Mouse (Mus musculus) CH12.LX (cell line): ENCODE data around the gene Ptprk. TPM values are rescaled to one million over a fixed set of nuclear protein-coding genes. Genes with fewer than 3 reads are reported as not detected.

ENCODE experiments used
- DNase-seq: peaks from one replicate; pipeline ENCODE4 v3.0.0-alpha.2; 2013; ENCODE audit errors: extremely low read depth
- H3K27ac ChIP-seq: 2 replicates; pipeline ENCODE4 v1.5.1; 2012; ENCODE audit warnings: low read depth, mild to moderate bottlenecking, control low read depth, moderate library complexity; ENCODE audit not compliant: insufficient read depth
- H3K27me3 ChIP-seq: replicated peaks from 2 replicates; pipeline ENCODE3; 2012; ENCODE audit warnings: inconsistent platforms
- H3K36me3 ChIP-seq, 2 experiments: replicated peaks in 1 of 2; 2 replicates each; pipeline versions ENCODE3 to v1.6.1; 2012; ENCODE audit warnings: inconsistent platforms in 1 of 2, low read length in 1 of 2, mild to moderate bottlenecking in 1 of 2, mixed read lengths in 1 of 2, moderate library complexity in 1 of 2; ENCODE audit not compliant: control insufficient read depth in 1 of 2, insufficient read depth in 1 of 2
- H3K4me1 ChIP-seq, 2 experiments: 2 replicates each; pipeline ENCODE4 v1.6.1; 2012; ENCODE audit warnings: inconsistent platforms in 1 of 2, moderate library complexity in 1 of 2; ENCODE audit not compliant: insufficient read depth in 2 of 2, control insufficient read depth in 1 of 2
- H3K4me2 ChIP-seq: 2 replicates; pipeline ENCODE4 v1.6.1; 2012; ENCODE audit warnings: low read depth, mild to moderate bottlenecking, control low read depth; ENCODE audit not compliant: poor library complexity, insufficient read depth, severe bottlenecking
- H3K4me3 ChIP-seq, 3 experiments: fragments of 150-350 bp in 1 of 3; sonication (generic) in 1 of 3; replicated peaks in 1 of 3; 2 replicates each; pipeline versions ENCODE3 to v1.5.1; 2011 to 2012; ENCODE audit warnings: low read depth in 2 of 3, low read length in 2 of 3, mild to moderate bottlenecking in 2 of 3, moderate library complexity in 2 of 3, control low read depth in 1 of 3, improper control_type of control experiment in 1 of 3, inconsistent platforms in 1 of 3, mixed read lengths in 1 of 3; ENCODE audit not compliant: poor library complexity in 1 of 3
- H3K79me2 ChIP-seq: replicated peaks from 2 replicates; pipeline ENCODE4 v1.6.1; 2012; ENCODE audit warnings: mild to moderate bottlenecking, moderate library complexity; ENCODE audit not compliant: control insufficient read depth, poor library complexity, insufficient read depth, severe bottlenecking; ENCODE audit errors: extremely low read depth
- H3K9ac ChIP-seq: 2 replicates; pipeline ENCODE4 v1.6.1; 2012; ENCODE audit warnings: low read depth, mild to moderate bottlenecking, control low read depth, moderate library complexity; ENCODE audit not compliant: insufficient read depth
- H3K9me3 ChIP-seq: replicated peaks from 2 replicates; pipeline ENCODE3; 2012; ENCODE audit warnings: low read length, inconsistent platforms, mixed read lengths
- CHD2 ChIP-seq: IDR thresholded peaks from 2 replicates; pipeline ENCODE4 v1.6.1; 2011; ENCODE audit warnings: low read length, improper control_type of control experiment
- CTCF ChIP-seq, 2 experiments: IDR thresholded peaks in 1 of 2; conservative IDR thresholded peaks in 1 of 2; 2 replicates each; pipeline ENCODE4 v1.5.1; 2011 to 2012; ENCODE audit warnings: low read depth in 2 of 2, low read length in 2 of 2, improper control_type of control experiment in 1 of 2, inconsistent platforms in 1 of 2, mild to moderate bottlenecking in 1 of 2, moderate library complexity in 1 of 2
- E2F4 ChIP-seq: IDR thresholded peaks from 2 replicates; pipeline ENCODE4 v1.6.1; 2011; ENCODE audit warnings: low read depth, low read length, improper control_type of control experiment; ENCODE audit not compliant: insufficient replicate concordance
- ETS1 ChIP-seq: conservative IDR thresholded peaks from 2 replicates; pipeline ENCODE4 v1.6.1; 2012; ENCODE audit warnings: low read depth, mild to moderate bottlenecking, inconsistent platforms, low read length, improper control_type of control experiment, moderate library complexity
- HCFC1 ChIP-seq: IDR thresholded peaks from 2 replicates; pipeline ENCODE4 v1.6.1; 2012; ENCODE audit warnings: low read depth, mild to moderate bottlenecking, inconsistent platforms, low read length, improper control_type of control experiment
- JUND ChIP-seq: conservative IDR thresholded peaks from 2 replicates; pipeline ENCODE4 v1.6.1; 2011; ENCODE audit warnings: low read depth, low read length, improper control_type of control experiment
- MXI1 ChIP-seq: IDR thresholded peaks from 2 replicates; pipeline ENCODE4 v1.6.1; 2011; ENCODE audit warnings: mild to moderate bottlenecking, low read depth, low read length, improper control_type of control experiment
- MYC ChIP-seq: IDR thresholded peaks from 2 replicates; pipeline ENCODE4 v1.6.1; 2011; ENCODE audit warnings: low read depth, mild to moderate bottlenecking, improper control_type of control experiment, low read length
- PAX5 ChIP-seq: IDR thresholded peaks from 2 replicates; pipeline ENCODE4 v1.6.1; 2012; ENCODE audit warnings: low read length, inconsistent platforms, mixed read lengths
- POLR2A ChIP-seq: IDR thresholded peaks from 2 replicates; pipeline ENCODE4 v1.6.1; 2011; ENCODE audit warnings: low read depth, mild to moderate bottlenecking, improper control_type of control experiment, low read length
- TCF12 ChIP-seq: IDR thresholded peaks from 2 replicates; pipeline ENCODE4 v1.6.1; 2014; ENCODE audit warnings: low read depth, mild to moderate bottlenecking, inconsistent platforms, low read length, improper control_type of control experiment
- USF2 ChIP-seq: conservative IDR thresholded peaks from 2 replicates; pipeline ENCODE4 v1.6.1; 2011; ENCODE audit warnings: low read depth, low read length, improper control_type of control experiment
- ZC3H11A ChIP-seq: IDR thresholded peaks from 2 replicates; pipeline ENCODE4 v1.6.1; 2012; ENCODE audit warnings: low read depth, mild to moderate bottlenecking, inconsistent platforms, low read length, improper control_type of control experiment
- ZKSCAN1 ChIP-seq: IDR thresholded peaks from 2 replicates; pipeline ENCODE4 v1.6.1; 2012; ENCODE audit warnings: low read depth, inconsistent platforms, low read length, improper control_type of control experiment, borderline replicate concordance
- dilution Hi-C: fragments of 300-500 bp; cut with MboI; formaldehyde crosslinking; loops from 2 replicates; pipeline ENCODE4 v1.14.3; 2020; ENCODE audit warnings: low sequenced_read_pairs; ENCODE audit not compliant: extremely low pct_unique_long_range_greater_than_20kb, extremely low pct_ligation_motif_present
- in situ Hi-C: fragments of 300-500 bp; cut with MboI; formaldehyde crosslinking; loops from 3 replicates; pipeline ENCODE4 v1.14.3; 2019; ENCODE audit warnings: low sequenced_read_pairs, low pct_ligation_motif_present, low pct_unique_long_range_greater_than_20kb, mixed read lengths
- polyA plus RNA-seq: library from polyadenylated mRNA; unstranded; fragments of >175 nt; gene quantifications from 2 replicates; pipeline ENCODE4 v1.2.1, GENCODE M21; 2012; ENCODE audit warnings: low read depth; ENCODE audit not compliant: insufficient read length
- total RNA-seq, 2 experiments: library from RNA; depleted of rRNA; stranded (reverse); fragments of 300-350 nt in 1 of 2; fragments of >200 nt in 1 of 2; gene quantifications; 2 replicates each; pipeline ENCODE4 v1.2.3; 2012 to 2014

Gene Ptprk
- total and polyA plus RNA-seq, 3 experiments: not detected

DNA sequence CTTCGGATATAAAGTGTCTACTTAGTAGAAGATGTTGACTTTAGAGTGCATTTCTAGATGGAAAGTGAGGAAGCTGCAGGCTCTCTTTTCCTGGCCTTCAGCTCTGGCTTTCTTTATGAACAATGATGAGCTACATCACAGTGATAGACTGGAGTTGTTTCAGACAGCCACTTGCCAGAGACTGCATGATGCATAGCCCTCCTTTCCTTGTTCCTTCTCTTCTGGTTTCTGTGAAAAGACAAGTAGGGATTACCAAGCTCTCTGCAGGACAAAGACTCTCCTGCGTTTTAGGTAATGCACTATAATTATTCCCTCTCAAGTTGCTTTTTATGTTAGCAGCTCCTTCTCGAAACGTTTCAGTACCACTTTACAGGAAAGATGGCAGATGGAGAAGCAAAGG is 176.8 kb downstream of the Ptprk start:
- no peak for DNase-seq
- no peaks in the 10 kb centered on the region for H3K4me1 ChIP-seq
- no peak overlapping the region for H3K4me3 ChIP-seq
- dilution Hi-C loops: no loop called here
- no peak for TF ChIP-seq PAX5
- TF ChIP-seq ETS1: no peak
- no peaks in the 10 kb centered on the region for H3K27me3 ChIP-seq
- H3K9me3 ChIP-seq: peaks cover 3% of the 10 kb centered on the region
- H3K79me2 ChIP-seq: no peaks in the 10 kb centered on the region
- H3K36me3 ChIP-seq: no peaks in the 10 kb centered on the region
- no peak overlapping the region for H3K4me2 ChIP-seq
- in situ Hi-C loops: no loop called here
- H3K9ac ChIP-seq: no peak overlapping the region
- no peak overlapping the region for H3K27ac ChIP-seq

GRCm38 (mm10) chr10:28260651-28261050 is 186.0 kb downstream of the Ptprk start:
- no peak overlapping the region for H3K27ac ChIP-seq
- in situ Hi-C loops (no loop called here), dilution Hi-C loops (no loop called here)
- no peak for DNase-seq
- H3K79me2 ChIP-seq: no peaks in the 10 kb centered on the region
- H3K4me3 ChIP-seq: no peak overlapping the region
- H3K9ac ChIP-seq: no peak overlapping the region
- H3K4me2 ChIP-seq: no peak overlapping the region
- H3K27me3 ChIP-seq: no peaks in the 10 kb centered on the region
- H3K36me3 ChIP-seq: no peaks in the 10 kb centered on the region
- H3K9me3 ChIP-seq: peaks cover 7% of the 10 kb centered on the region
- TF ChIP-seq MXI1: no peak
- no peak for TF ChIP-seq POLR2A
- TF ChIP-seq ETS1: no peak
- no peak for TF ChIP-seq HCFC1
- TF ChIP-seq MYC: no peak
- no peak for TF ChIP-seq USF2
- TF ChIP-seq CTCF (conservative IDR thresholded peaks at IDR 0.05 in 1 of 2, IDR thresholded peaks at IDR 0.05 in 1 of 2; ENCODE audit: low read depth in 2 of 2, low read length in 2 of 2): no peak
- TF ChIP-seq ZKSCAN1: no peak
- no peak for TF ChIP-seq CHD2
- TF ChIP-seq E2F4: no peak
- TF ChIP-seq JUND: no peak
- TF ChIP-seq TCF12: no peak
- no peak for TF ChIP-seq ZC3H11A
- no peaks in the 10 kb centered on the region for H3K4me1 ChIP-seq

GRCm38 (mm10) chr10:28262159-28262558 is 187.5 kb downstream of the Ptprk start:
- Histone ChIP-seq H3K9ac (no peak overlapping the region), H3K27ac (no peak overlapping the region), H3K9me3 (peaks cover 7% of the 10 kb centered on the region), H3K4me2 (no peak overlapping the region), H3K27me3 (no peaks in the 10 kb centered on the region), H3K4me1 (no peaks in the 10 kb centered on the region), H3K79me2 (no peaks in the 10 kb centered on the region), H3K4me3 (no peak overlapping the region), H3K36me3 (no peaks in the 10 kb centered on the region)
- dilution Hi-C loops (no loop called here), in situ Hi-C loops (no loop called here)
- no peak for DNase-seq
- TF ChIP-seq CHD2: no peak
